Mouse (Mus musculus) thymus, adult 18-20 months (tissue): ENCODE data around the gene Sdhaf4.

Experiments used
- DNase-seq, 2 experiments: peaks; one replicate each; pipeline ENCODE4 v3.0.0; 2022; ENCODE audit warnings: mixed read lengths in 2 of 2

The Sdhaf4 gene

DNA sequence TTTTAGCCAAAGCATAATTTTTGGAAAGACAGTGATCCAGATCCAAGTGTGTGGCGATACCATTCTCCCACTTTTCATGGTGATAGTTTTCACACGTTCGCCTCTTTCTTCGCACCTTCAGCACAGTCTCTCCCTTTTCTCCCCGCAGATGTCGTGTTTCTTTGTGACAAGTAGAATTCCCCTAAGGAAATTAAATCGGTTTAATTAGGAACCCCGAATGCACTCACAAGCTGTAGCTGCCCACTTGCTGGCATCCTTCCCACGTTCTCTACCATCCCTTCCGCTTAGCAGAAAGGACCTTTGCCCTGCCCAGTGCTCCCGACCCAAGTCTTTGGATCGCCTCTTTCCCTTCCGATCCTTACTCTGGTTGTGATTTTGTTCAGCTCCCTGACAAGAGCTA, 51.5 kb downstream of the Sdhaf4 start:
- no peak for DNase-seq

DNA sequence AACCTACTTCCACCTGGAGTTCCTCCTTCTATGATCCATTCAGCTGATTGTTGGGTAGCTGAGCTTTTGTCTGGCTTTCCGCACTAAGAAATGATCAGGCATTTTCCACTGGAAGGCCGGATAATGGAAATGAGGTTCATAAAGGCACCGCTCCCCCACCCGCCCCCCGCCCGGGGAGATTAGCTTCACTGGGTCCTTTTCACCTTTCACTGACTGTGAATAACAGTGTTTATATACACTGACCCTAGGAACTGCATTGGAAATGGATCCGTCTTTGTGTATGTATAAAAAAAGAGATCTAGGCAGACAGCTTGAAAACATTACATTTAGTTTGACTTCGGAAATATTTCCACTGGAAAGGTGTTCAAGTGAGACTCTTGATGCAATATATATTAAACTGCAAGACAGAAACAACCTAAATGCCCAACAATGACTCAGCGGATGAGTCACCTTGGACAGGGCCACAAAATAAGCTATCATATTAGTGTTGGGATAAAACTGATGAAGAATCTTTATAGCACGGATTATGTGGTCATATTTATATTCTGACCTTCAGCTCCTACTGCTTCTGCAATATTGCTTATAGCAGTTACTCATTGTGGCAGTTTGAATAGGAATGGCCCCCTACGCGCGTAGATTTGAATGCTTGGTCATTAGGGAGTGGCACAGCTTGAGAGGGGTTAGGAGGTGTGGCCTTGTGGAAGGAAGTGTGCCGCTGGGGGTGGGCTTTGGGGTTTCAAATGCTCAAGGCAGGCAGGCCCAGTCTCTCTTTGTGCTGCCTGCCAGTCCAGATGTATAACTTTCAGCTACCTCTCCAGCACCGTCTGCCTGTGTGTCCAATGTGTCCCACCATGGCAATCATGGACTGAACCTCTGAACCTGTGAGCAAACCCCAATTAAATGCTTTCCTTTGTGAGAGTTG, 56.4 kb downstream of the Sdhaf4 start:
- DNase-seq = no peak

DNA sequence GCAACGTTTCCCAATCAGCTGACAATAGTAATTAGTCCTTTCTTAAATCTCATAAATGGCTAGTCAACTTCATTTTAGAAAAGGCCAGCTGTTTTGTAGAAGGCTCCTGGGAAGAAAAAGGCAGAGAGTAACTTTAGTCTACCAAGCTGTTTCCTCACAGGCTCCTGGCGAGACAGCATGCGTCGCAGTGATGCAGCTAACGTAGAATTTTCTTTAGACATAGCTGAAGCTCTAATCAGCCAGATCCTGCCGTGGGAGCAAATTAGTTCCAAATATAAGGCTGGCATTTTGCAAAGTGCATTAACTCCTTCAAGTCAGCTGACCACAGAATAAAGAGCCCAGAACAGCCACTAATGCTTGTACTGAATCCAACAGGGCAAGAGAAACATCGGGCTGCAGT, 57.2 kb downstream of the Sdhaf4 start:
- DNase-seq = no peak
